Mouse (Mus musculus): ENCODE results near the gene Cntn1. TPM values are rescaled to one million over a fixed set of nuclear protein-coding genes. Genes with fewer than 3 reads are reported as not detected.
A peak's percentile ranks its signal among the peaks of the same experiment; 100 is the strongest.

Gene Cntn1
- polyA plus RNA-seq, 1 experiment, result 144 TPM

DNA sequence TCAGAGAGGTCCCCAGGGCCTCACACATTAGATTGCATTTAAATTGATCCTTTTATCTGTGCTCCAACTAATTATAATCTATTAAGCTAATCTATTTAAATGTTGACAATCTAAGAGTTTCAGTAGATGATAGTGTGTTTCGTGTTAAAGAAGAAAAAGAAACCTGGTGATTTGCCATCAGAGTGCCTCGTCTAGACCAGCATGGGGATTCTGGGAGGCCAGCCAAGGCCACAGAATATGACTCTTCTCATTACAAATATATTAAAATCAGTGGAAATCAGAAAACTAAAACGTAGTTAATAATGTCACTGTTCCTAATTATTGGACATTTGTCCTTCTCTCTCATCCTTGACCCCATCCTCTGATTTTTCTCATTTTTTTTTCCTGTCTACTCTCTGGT, 164.9 kb downstream of the Cntn1 start:
- no peak overlapping the region for H3K27ac ChIP-seq (ENCODE audit: insufficient read depth, low read length)
- TF ChIP-seq POLR2A (IDR thresholded peaks at IDR 0.05; ENCODE audit: extremely low read depth, insufficient read depth, low read length) (no peak), CTCF (IDR thresholded peaks at IDR 0.05; ENCODE audit: extremely low read depth, insufficient read depth, low read length) (no peak)
- peaks cover 1% of the 10 kb centered on the region; the same call in 1 of the 2 replicates for H3K4me1 ChIP-seq (ENCODE audit: control insufficient read depth, insufficient read depth, low read length)
- H3K4me3 ChIP-seq (ENCODE audit: insufficient read depth, low read length), result no peak overlapping the region

GRCm38 (mm10) chr15:92221446-92221845, 170.5 kb downstream of the Cntn1 start:
- TF ChIP-seq POLR2A (IDR thresholded peaks at IDR 0.05; ENCODE audit: extremely low read depth, insufficient read depth, low read length), result no peak
- TF ChIP-seq CTCF (IDR thresholded peaks at IDR 0.05; ENCODE audit: extremely low read depth, insufficient read depth, low read length), result no peak
- Histone ChIP-seq H3K4me1 (ENCODE audit: control insufficient read depth, insufficient read depth, low read length) (peaks cover 3% of the 10 kb centered on the region), H3K27ac (ENCODE audit: insufficient read depth, low read length) (no peak overlapping the region), H3K4me3 (ENCODE audit: insufficient read depth, low read length) (no peak overlapping the region)

DNA sequence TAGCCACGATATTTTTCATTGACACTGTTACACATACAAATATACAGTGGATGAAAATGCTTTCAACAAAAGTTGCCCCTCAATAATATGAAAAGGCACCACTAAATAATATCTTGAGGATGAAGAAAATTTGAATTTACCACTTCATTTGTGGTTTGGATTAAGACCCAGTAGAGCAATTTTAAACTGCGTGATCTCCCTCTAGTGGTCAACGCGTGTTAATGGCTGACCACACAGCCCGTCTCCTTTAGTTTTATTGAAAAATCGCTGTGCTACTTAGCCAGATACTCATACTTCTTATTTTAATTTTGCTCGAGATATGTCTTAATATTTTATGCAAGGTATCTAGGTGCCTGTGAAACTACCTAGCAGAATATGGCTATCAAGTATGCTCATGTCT, 180.4 kb downstream of the Cntn1 start:
- Histone ChIP-seq H3K27ac (ENCODE audit: insufficient read depth, low read length) (no peak overlapping the region), H3K4me1 (ENCODE audit: control insufficient read depth, insufficient read depth, low read length) (no peaks in the 10 kb centered on the region), H3K4me3 (ENCODE audit: insufficient read depth, low read length) (no peak overlapping the region)
- TF ChIP-seq CTCF (IDR thresholded peaks at IDR 0.05; ENCODE audit: extremely low read depth, insufficient read depth, low read length) (peak; percentile 65), POLR2A (IDR thresholded peaks at IDR 0.05; ENCODE audit: extremely low read depth, insufficient read depth, low read length) (no peak)

- TF ChIP-seq POLR2A (IDR thresholded peaks at IDR 0.05; ENCODE audit: extremely low read depth, insufficient read depth, low read length) (no peak), CTCF (IDR thresholded peaks at IDR 0.05; ENCODE audit: extremely low read depth, insufficient read depth, low read length) (no peak)
- H3K4me1 ChIP-seq (ENCODE audit: control insufficient read depth, insufficient read depth, low read length), result no peaks in the 10 kb centered on the region
- no peak overlapping the region for H3K4me3 ChIP-seq (ENCODE audit: insufficient read depth, low read length)
- H3K27ac ChIP-seq (ENCODE audit: insufficient read depth, low read length), result no peak overlapping the region
Observed at GRCm38 (mm10) chr15:92235836-92236235, 184.9 kb downstream of the Cntn1 start.

- H3K4me1 ChIP-seq (ENCODE audit: control insufficient read depth, insufficient read depth, low read length), result no peaks in the 10 kb centered on the region; the same call in 1 of the 2 replicates
- no peak overlapping the region for H3K27ac ChIP-seq (ENCODE audit: insufficient read depth, low read length)
- TF ChIP-seq CTCF (IDR thresholded peaks at IDR 0.05; ENCODE audit: extremely low read depth, insufficient read depth, low read length) (0 out of 2 replicates have a peak, but pooled peaks have one; percentile 18), POLR2A (IDR thresholded peaks at IDR 0.05; ENCODE audit: extremely low read depth, insufficient read depth, low read length) (no peak)
- H3K4me3 ChIP-seq (ENCODE audit: insufficient read depth, low read length), result no peak overlapping the region
Observed at GRCm38 (mm10) chr15:92264980-92265707, 214.2 kb downstream of the Cntn1 start.

GRCm38 (mm10) chr15:92268341-92268740, 217.4 kb downstream of the Cntn1 start:
- H3K27ac ChIP-seq (ENCODE audit: insufficient read depth, low read length), result no peak overlapping the region
- no peaks in the 10 kb centered on the region; the same call in 1 of the 2 replicates for H3K4me1 ChIP-seq (ENCODE audit: control insufficient read depth, insufficient read depth, low read length)
- TF ChIP-seq POLR2A (IDR thresholded peaks at IDR 0.05; ENCODE audit: extremely low read depth, insufficient read depth, low read length), result no peak
- TF ChIP-seq CTCF (IDR thresholded peaks at IDR 0.05; ENCODE audit: extremely low read depth, insufficient read depth, low read length), result no peak
- H3K4me3 ChIP-seq (ENCODE audit: insufficient read depth, low read length), result no peak overlapping the region

DNA sequence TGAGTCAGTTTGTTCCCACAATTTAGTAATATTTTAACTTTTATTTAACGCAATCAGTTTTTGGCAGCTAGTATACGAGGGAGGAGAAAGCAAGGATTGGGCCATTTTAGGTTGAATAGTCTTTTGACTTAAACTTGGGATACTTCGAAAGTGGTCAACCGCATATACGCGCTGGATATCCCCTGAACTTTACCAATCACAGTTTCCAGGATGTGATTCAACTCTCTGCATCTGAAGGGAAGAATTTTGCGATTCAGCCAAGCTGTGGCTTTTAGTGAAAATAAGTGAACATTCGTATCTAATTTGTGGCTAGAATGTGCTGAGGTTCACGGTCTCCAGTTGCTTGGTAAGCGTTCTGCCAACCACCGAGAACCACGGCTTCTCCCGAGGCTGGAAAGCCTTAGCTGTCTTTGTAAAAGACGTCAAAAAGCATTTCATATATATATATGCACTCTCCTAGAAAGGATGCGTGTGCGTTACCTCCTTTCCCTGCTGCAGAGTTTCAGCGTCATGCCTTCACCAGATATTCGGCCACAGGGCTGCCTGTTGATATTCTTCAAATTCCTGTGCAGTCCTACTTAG, 217.9 kb downstream of the Cntn1 start:
- Histone ChIP-seq H3K4me1 (ENCODE audit: control insufficient read depth, insufficient read depth, low read length) (no peaks in the 10 kb centered on the region; the same call in 1 of the 2 replicates), H3K4me3 (ENCODE audit: insufficient read depth, low read length) (no peak overlapping the region), H3K27ac (ENCODE audit: insufficient read depth, low read length) (no peak overlapping the region)
- TF ChIP-seq POLR2A (IDR thresholded peaks at IDR 0.05; ENCODE audit: extremely low read depth, insufficient read depth, low read length) (no peak), CTCF (IDR thresholded peaks at IDR 0.05; ENCODE audit: extremely low read depth, insufficient read depth, low read length) (no peak)

DNA sequence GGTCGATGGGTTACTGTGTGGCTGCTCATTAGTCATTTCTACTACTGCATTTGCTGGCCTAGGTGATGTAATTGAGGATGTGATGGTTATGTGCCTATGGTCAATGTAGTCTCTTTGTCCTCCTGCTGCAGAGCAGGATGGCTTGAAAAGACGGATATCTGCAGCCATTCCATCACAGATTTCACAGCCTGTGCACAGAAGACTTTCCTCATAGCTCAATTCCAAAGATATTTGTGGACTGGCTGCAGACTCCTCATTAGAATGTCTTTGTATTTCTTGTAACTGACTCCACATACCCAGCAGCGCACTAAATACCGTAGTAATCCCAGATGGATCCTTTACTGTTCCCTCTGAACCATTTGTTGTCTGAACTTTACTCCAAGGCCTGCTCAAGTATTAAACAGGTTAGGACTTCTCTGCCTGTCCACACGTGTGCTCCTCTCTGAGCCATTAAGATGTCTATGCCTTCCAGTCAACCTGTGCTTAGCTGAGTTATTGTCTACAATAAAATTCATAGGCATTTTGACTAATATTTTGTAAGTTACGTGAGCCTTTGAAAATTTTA, 220.9 kb downstream of the Cntn1 start:
- no peak overlapping the region for H3K4me3 ChIP-seq (ENCODE audit: insufficient read depth, low read length)
- TF ChIP-seq POLR2A (IDR thresholded peaks at IDR 0.05; ENCODE audit: extremely low read depth, insufficient read depth, low read length) (no peak), CTCF (IDR thresholded peaks at IDR 0.05; ENCODE audit: extremely low read depth, insufficient read depth, low read length) (no peak)
- no peak overlapping the region for H3K27ac ChIP-seq (ENCODE audit: insufficient read depth, low read length)
- peaks cover 2% of the 10 kb centered on the region for H3K4me1 ChIP-seq (ENCODE audit: control insufficient read depth, insufficient read depth, low read length)

DNA sequence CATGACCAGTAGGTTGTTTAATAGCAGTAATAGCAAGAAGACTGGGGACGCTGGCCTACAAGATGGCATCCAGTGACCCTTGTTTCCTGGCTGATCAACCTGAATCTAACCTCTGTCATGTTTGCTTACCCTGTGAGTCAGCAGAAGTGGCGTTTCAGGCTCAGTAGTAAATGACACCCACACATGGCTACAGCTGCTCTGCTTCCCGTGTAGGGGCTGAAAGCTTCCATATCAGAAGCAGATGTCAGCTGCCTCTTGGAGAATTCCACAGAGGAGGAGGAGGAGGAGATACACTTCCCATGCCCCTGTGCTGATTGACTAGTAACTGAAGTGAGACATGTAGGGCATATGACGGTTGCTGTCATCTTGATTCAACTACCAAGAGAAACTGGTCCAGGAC, 225.9 kb downstream of the Cntn1 start:
- H3K4me1 ChIP-seq (ENCODE audit: control insufficient read depth, insufficient read depth, low read length), result peaks cover 2% of the 10 kb centered on the region
- no peak overlapping the region for H3K27ac ChIP-seq (ENCODE audit: insufficient read depth, low read length)
- no peak overlapping the region for H3K4me3 ChIP-seq (ENCODE audit: insufficient read depth, low read length)
- TF ChIP-seq POLR2A (IDR thresholded peaks at IDR 0.05; ENCODE audit: extremely low read depth, insufficient read depth, low read length), result no peak
- TF ChIP-seq CTCF (IDR thresholded peaks at IDR 0.05; ENCODE audit: extremely low read depth, insufficient read depth, low read length), result no peak

- Histone ChIP-seq H3K4me3 (ENCODE audit: insufficient read depth, low read length) (no peak overlapping the region), H3K27ac (ENCODE audit: insufficient read depth, low read length) (no peak overlapping the region), H3K4me1 (ENCODE audit: control insufficient read depth, insufficient read depth, low read length) (peaks cover 2% of the 10 kb centered on the region)
- TF ChIP-seq POLR2A (IDR thresholded peaks at IDR 0.05; ENCODE audit: extremely low read depth, insufficient read depth, low read length), result no peak
- TF ChIP-seq CTCF (IDR thresholded peaks at IDR 0.05; ENCODE audit: extremely low read depth, insufficient read depth, low read length), result no peak
Observed at GRCm38 (mm10) chr15:92277984-92278383, 227.0 kb downstream of the Cntn1 start.
